Mouse (Mus musculus): Measurements from ENCODE around the gene Gm45808. TPM values are rescaled to one million over a fixed set of nuclear protein-coding genes. Genes with fewer than 3 reads are reported as not detected.

The Gm45808 gene
- not detected in 2 replicates for polyA plus RNA-seq (2012; ENCODE audit: low replicate concordance)

GRCm38 (mm10) chr7:45486761-45487415, at the start of gene Gm45808:
Gm45808 (minus strand) TSS chr7:45486811.

GRCm38 (mm10) chr7:45525809-45526473, 39.3 kb upstream of the Gm45808 start, which contains the start of the genes Ppp1r15a and Plekha4:
Ppp1r15a (minus strand) TSS chr7:45526268.
Plekha4 (plus strand) TSS chr7:45526330.

DNA sequence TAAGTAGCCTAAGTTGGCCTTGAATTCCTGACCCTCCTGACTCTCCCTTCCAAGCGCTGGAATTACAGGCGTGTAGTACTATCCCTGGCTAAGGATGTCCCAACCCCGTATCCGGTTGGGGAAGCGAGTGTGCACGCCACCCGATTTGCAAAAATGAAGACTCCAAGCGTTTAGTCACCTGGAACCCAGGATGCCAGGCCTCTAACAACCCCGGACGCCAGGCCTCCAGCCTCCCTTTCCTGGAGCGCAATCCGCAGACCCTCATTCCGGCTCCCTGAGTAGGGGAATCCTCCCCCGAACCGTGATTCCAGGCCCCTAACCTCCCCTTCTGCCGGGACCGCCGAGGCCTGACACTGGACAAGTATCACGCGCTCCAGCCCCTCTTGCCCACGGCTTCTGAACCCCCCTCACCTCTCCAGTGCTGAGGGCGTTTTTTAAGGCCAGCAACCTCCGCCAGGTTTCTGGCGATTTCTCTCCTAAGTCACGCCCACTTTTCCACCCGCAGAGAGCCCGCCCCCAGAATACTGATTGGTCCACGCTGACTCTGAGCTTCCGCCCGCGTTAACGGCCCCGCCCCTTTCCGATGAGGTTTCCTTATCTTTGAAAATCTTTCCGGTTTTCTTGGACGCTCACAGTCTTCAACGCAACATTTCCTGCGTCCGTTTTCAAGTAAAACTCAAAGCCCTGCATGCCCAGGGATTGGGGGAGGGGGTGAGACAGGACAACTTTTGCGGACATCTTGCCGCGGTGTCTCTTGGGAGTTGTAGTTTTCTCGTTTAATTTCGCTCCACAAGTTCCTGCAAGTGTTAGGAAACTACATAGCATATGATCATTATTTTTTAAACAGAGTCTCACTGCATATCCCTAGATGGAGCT, 23.5 kb upstream of the Gm45808 start, which contains the start of gene Nucb1:
Gene Nucb1, minus strand, starts transcription at position 495 of the 876 bp plus-strand sequence.

GRCm38 (mm10) chr7:45488293-45489204, 1.9 kb upstream of the Gm45808 start, which contains the start of gene Dhdh:
Dhdh (minus strand) TSS chr7:45488805.

GRCm38 (mm10) chr7:45481374-45481927, 5.2 kb downstream of the Gm45808 start, which contains the start of gene Tulp2:
Tulp2 (plus strand) TSS chr7:45481877.

DNA sequence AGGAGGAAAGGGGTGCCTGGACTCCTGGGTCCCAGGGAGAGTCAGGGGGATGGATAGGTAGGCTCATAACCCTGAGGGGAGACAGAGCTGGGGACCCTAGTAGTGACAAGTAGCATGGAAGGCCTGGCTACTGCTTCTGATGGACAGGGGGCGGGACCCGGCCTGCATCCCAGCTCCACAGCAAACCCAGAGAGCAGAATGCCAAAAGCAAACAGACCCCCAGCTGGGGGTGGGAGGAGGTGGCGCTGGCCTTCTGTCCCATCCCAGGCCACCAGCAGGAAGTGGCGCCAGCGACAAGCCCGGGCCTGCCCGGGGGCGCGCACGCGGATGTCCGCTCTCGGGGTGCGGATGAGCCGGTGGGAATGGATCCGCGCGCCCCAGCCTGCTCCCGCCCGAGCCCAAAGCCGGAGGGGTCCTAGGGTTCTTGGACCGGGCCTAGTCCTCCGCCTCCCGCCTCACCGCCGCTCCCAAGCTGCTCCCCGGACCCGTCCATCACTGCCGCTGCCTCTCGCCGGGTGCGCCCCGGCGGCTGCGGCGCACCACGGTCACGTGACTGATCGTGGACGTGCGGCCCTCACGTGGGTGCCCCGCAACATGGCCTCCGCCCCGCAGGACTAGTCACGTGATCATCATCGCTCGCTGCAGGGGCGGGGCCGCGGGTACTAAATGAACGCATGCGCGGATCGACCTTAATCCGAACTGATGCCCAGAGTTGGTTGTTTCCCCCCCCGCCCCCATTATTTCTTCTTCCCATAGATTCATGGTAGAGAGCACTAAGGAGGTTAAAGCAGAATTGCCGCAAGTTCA, 20.1 kb downstream of the Gm45808 start, which contains the start of gene Bax:
Gene Bax, minus strand, starts transcription at position 616 of the 807 bp plus-strand sequence.

DNA sequence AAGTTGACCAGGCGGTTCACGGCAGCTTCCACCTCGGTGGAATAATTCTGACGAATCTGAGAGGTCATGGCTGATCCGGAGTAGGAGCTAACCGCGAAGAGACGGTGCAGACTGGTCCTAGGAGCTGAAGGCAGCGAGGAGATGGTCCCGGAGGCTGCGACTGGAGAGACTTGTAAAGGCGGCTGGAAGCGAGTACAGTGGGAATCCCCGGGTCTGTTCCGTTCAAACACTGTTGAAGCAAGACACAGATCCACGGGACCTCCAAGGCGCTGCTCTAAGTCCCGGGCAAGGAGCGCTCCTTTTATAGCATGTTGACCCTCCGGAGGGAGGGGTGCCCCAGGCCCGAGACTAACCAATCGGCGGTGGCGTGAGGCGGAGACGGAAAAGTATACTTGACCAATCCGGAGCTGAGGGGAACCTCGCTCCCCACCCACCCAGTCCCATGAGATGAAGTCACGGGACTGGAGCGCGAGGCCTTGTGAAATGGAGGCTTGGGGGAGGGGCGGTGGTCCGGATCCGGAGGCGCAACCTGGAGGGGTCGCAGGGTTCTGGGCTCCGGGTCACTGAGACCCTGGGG, 27.0 kb downstream of the Gm45808 start, which contains the start of gene Ftl1:
Gene Ftl1, minus strand, starts transcription at position 321 of the 577 bp plus-strand sequence.

DNA sequence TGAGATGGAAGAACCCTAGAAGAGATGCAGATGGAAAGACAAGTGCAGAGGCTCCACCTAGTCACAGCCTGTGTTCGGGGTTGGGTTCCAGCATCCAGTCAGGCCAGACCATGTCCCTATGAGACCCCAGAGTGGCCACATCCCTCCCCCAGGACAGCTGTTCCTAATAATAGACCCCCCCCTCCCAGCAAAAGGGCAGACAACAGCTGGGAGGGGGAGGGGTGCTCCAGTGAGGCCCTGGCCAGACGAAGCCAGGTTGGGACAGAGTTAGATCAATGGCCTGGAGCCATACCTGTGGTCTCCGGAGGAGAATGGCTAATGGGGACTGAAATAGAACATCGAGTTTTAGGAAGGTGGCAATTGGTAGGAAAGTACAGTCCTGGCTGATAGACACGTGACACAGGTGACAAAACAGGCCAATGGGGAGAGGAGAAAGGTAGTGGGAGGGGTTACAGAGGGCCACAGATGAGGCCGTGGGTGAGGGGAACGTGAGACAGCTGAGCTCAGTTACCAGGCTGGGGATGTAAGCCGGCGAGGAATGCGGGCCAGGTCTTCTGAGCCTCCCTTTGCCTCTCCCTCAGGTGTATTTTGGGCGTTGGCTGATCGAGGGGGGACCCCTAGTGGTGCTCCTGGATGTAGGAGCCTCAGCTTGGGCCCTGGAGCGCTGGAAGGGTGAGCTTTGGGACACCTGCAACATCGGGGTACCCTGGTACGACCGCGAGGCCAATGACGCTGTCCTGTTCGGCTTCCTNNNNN, 48.9 kb downstream of the Gm45808 start, which contains the start of gene Ruvbl2:
Gene Ruvbl2, minus strand, starts transcription at position 576 of the 756 bp plus-strand sequence.

DNA sequence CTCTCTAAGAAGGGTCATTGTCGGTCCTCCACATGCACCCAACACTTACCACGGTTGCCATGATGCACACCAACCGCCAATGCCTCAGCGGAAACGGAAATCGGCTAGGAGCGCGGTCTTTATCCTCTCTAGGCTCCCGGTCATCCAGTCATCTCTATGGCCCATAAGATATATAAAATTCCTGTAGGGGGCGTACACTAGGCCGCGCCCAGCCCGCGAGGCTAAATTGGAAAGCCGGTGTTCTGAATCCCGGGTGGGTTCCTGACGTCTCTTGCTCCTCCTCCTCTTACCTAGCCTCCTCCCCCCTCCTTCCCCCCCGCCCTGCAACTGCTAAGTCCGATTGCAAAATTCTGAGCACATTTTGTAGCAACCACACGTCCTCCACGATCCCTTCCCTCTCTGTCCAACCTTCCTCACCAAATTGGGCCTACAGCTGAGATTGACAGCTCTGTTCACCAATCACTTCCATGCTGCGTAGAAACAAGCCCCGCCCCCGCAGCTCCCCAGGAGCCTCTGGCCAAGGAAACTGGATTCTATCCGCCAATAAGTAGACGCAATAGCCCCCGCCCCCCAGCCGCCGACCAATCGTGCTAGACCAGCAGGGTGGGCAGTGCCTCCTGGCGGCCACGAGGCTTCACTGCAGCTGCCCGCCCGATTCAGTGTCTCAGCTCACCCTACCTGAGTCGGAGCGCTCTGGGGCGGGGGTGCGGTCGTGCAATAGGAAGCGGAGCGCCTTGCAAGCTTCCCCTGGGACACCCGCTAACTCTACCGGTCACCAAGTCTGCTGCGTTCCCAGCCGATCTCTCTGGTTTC, 52.2 kb downstream of the Gm45808 start, which contains the start of gene Gys1:
Gene Gys1, plus strand, starts transcription at position 642 of the 813 bp plus-strand sequence.

GRCm38 (mm10) chr7:45420615-45420919, 66.0 kb downstream of the Gm45808 start, which contains the start of gene Lhb:
Lhb (plus strand) TSS chr7:45420820.

Other genes with a start within 250 kb of the Gm45808 start
- 162 and 431 TPM in 2 replicates for gene Cd37, start 247.7 kb downstream of the Gm45808 start, polyA plus RNA-seq (2012; ENCODE audit: low replicate concordance)
- gene Slc6a16, start 245.7 kb downstream of the Gm45808 start, polyA plus RNA-seq (2012; ENCODE audit: low replicate concordance): not detected in 2 replicates
- gene Slc6a21, start 209.3 kb downstream of the Gm45808 start, polyA plus RNA-seq (2012; ENCODE audit: low replicate concordance): 0.11 TPM in 1 of 2 replicates, not detected in the other
- gene Trpm4, start 153.0 kb downstream of the Gm45808 start, polyA plus RNA-seq (2012; ENCODE audit: low replicate concordance): 1.2 and 1.4 TPM in 2 replicates
- not detected in 2 replicates for gene Hrc, start 151.5 kb downstream of the Gm45808 start, polyA plus RNA-seq (2012; ENCODE audit: low replicate concordance)
- gene Ppfia3, start 119.8 kb downstream of the Gm45808 start, polyA plus RNA-seq (2012; ENCODE audit: low replicate concordance): 2.6 and 3.4 TPM in 2 replicates
- gene Lin7b, start 116.2 kb downstream of the Gm45808 start, polyA plus RNA-seq (2012; ENCODE audit: low replicate concordance): 0.80 TPM in 1 of 2 replicates, not detected in the other
- 650 and 741 TPM in 2 replicates for gene Snrnp70, start 91.1 kb downstream of the Gm45808 start, polyA plus RNA-seq (2012; ENCODE audit: low replicate concordance)
- gene Kcna7, start 81.2 kb downstream of the Gm45808 start, polyA plus RNA-seq (2012; ENCODE audit: low replicate concordance): not detected in 2 replicates
- not detected in 2 replicates for gene Ntf5, start 73.1 kb downstream of the Gm45808 start, polyA plus RNA-seq (2012; ENCODE audit: low replicate concordance)
- gene Lhb, start 66.0 kb downstream of the Gm45808 start, polyA plus RNA-seq (2012; ENCODE audit: low replicate concordance): not detected in 2 replicates
- 11.4 and 11.8 TPM in 2 replicates for gene Gys1, start 52.0 kb downstream of the Gm45808 start, polyA plus RNA-seq (2012; ENCODE audit: low replicate concordance)
- gene Ruvbl2, start 48.7 kb downstream of the Gm45808 start, polyA plus RNA-seq (2012; ENCODE audit: low replicate concordance): 293 and 559 TPM in 2 replicates
- gene Ftl1, start 26.9 kb downstream of the Gm45808 start, polyA plus RNA-seq (2012; ENCODE audit: low replicate concordance): 5,681 and 8,825 TPM in 2 replicates
- 180 and 264 TPM in 2 replicates for gene Bax, start 19.9 kb downstream of the Gm45808 start, polyA plus RNA-seq (2012; ENCODE audit: low replicate concordance)
- gene Tulp2, start 4.9 kb downstream of the Gm45808 start, polyA plus RNA-seq (2012; ENCODE audit: low replicate concordance): 0.27 and 0.61 TPM in 2 replicates
- gene Dhdh, start 2.0 kb upstream of the Gm45808 start, polyA plus RNA-seq (2012; ENCODE audit: low replicate concordance): 0.83 and 1.7 TPM in 2 replicates
- 344 and 572 TPM in 2 replicates for gene Nucb1, start 23.6 kb upstream of the Gm45808 start, polyA plus RNA-seq (2012; ENCODE audit: low replicate concordance)
- 200 and 371 TPM in 2 replicates for gene Ppp1r15a, start 39.5 kb upstream of the Gm45808 start, polyA plus RNA-seq (2012; ENCODE audit: low replicate concordance)
- gene Plekha4, start 39.5 kb upstream of the Gm45808 start, polyA plus RNA-seq (2012; ENCODE audit: low replicate concordance): 2.0 and 2.8 TPM in 2 replicates
- gene Hsd17b14, start 68.1 kb upstream of the Gm45808 start, polyA plus RNA-seq (2012; ENCODE audit: low replicate concordance): 0.29 and 1.3 TPM in 2 replicates
- 17.8 and 57.8 TPM in 2 replicates for gene Bcat2, start 83.3 kb upstream of the Gm45808 start, polyA plus RNA-seq (2012; ENCODE audit: low replicate concordance)
- 0.52 TPM in 1 of 2 replicates, not detected in the other for gene Fgf21, start 128.7 kb upstream of the Gm45808 start, polyA plus RNA-seq (2012; ENCODE audit: low replicate concordance)
- gene Fut1, start 130.5 kb upstream of the Gm45808 start, polyA plus RNA-seq (2012; ENCODE audit: low replicate concordance): not detected in 2 replicates
- 0.42 and 0.64 TPM in 2 replicates for gene Izumo1, start 135.0 kb upstream of the Gm45808 start, polyA plus RNA-seq (2012; ENCODE audit: low replicate concordance)
- gene Rasip1, start 140.7 kb upstream of the Gm45808 start, polyA plus RNA-seq (2012; ENCODE audit: low replicate concordance): 4.3 and 5.9 TPM in 2 replicates
- gene Mamstr, start 153.2 kb upstream of the Gm45808 start, polyA plus RNA-seq (2012; ENCODE audit: low replicate concordance): 0.10 and 0.50 TPM in 2 replicates
- not detected in 2 replicates for gene Fut2, start 179.6 kb upstream of the Gm45808 start, polyA plus RNA-seq (2012; ENCODE audit: low replicate concordance)
- 0.69 and 0.93 TPM in 2 replicates for gene Ntn5, start 197.2 kb upstream of the Gm45808 start, polyA plus RNA-seq (2012; ENCODE audit: low replicate concordance)
- not detected in 2 replicates for gene Sec1, start 207.6 kb upstream of the Gm45808 start, polyA plus RNA-seq (2012; ENCODE audit: low replicate concordance)
- gene Car11, start 213.0 kb upstream of the Gm45808 start, polyA plus RNA-seq (2012; ENCODE audit: low replicate concordance): 0.55 TPM in 1 of 2 replicates, not detected in the other
- 7.1 and 10.3 TPM in 2 replicates for gene Dbp, start 218.3 kb upstream of the Gm45808 start, polyA plus RNA-seq (2012; ENCODE audit: low replicate concordance)
- gene Rpl18, start 228.6 kb upstream of the Gm45808 start, polyA plus RNA-seq (2012; ENCODE audit: low replicate concordance): 7,435 and 17,506 TPM in 2 replicates
- 120 and 196 TPM in 2 replicates for gene Sphk2, start 231.2 kb upstream of the Gm45808 start, polyA plus RNA-seq (2012; ENCODE audit: low replicate concordance)
- gene Fam83e, start 234.4 kb upstream of the Gm45808 start, polyA plus RNA-seq (2012; ENCODE audit: low replicate concordance): 2.5 and 3.1 TPM in 2 replicates
- gene Spaca4, start 239.0 kb upstream of the Gm45808 start, polyA plus RNA-seq (2012; ENCODE audit: low replicate concordance): not detected in 2 replicates